Mouse (Mus musculus) liver, embryonic 11.5 days (tissue): ENCODE data around the gene Hist1h2bl. TPM values are rescaled to one million over a fixed set of nuclear protein-coding genes. Genes with fewer than 3 reads are reported as not detected.
"Not testable (repeated sequence)": the region's sequence is repeated elsewhere in the genome, so short reads cannot be mapped to it uniquely, and the experiment has no call there.

ENCODE experiments used
- ATAC-seq: fragments of 200-750 bp; cut with Nextera tagmentation; replicated peaks from 2 replicates; pipeline ENCODE4 v1.8.0; 2017; ENCODE audit warnings: moderate number of reproducible peaks, mild to moderate bottlenecking, moderate TSS enrichment, moderate library complexity; ENCODE audit not compliant: low FRiP score
- DNase-seq: peaks from one replicate; pipeline ENCODE4 v3.0.0-alpha.2; 2017; ENCODE audit warnings: low spot score
- H3K27ac ChIP-seq: fragments of 300-500 bp; sonication (generic); 2 replicates; pipeline ENCODE4 v1.5.1; 2014; ENCODE audit warnings: mild to moderate bottlenecking, low read depth, low read length, control low read depth
- H3K27me3 ChIP-seq: fragments of 300-500 bp; sonication (generic); replicated peaks from 2 replicates; pipeline ENCODE4 v1.6.1; 2014; ENCODE audit warnings: low read length, mixed read lengths; ENCODE audit not compliant: control insufficient read depth, insufficient read depth
- H3K36me3 ChIP-seq: fragments of 300-500 bp; sonication (generic); 2 replicates; pipeline ENCODE4 v1.6.1; 2014; ENCODE audit warnings: mild to moderate bottlenecking, low read length, moderate library complexity, mixed read lengths; ENCODE audit not compliant: control insufficient read depth, insufficient read depth
- H3K4me1 ChIP-seq: fragments of 300-500 bp; sonication (generic); replicated peaks from 2 replicates; pipeline ENCODE4 v1.6.1; 2014; ENCODE audit warnings: low read length, mixed read lengths; ENCODE audit not compliant: control insufficient read depth, insufficient read depth
- H3K4me2 ChIP-seq: fragments of 300-500 bp; sonication (generic); 2 replicates; pipeline ENCODE4 v1.6.1; 2014; ENCODE audit warnings: mild to moderate bottlenecking, control low read depth, moderate library complexity
- H3K4me3 ChIP-seq: fragments of 300-500 bp; sonication (generic); 2 replicates; pipeline ENCODE4 v1.5.1; 2014; ENCODE audit warnings: low read depth, low read length, control low read depth
- H3K9ac ChIP-seq: fragments of 300-500 bp; sonication (generic); 2 replicates; pipeline ENCODE4 v1.6.1; 2014; ENCODE audit warnings: low read depth, low read length, control low read depth
- H3K9me3 ChIP-seq: fragments of 300-500 bp; sonication (generic); 2 replicates; pipeline ENCODE4 v1.6.1; 2016; ENCODE audit warnings: low read length, inconsistent platforms, mixed read lengths; ENCODE audit not compliant: control insufficient read depth
- WGBS: fragments of 180-500 bp; shearing (Covaris S2); extraction: QIAGEN DNeasy Blood & Tissue Kit; methylation state at CpG from one replicate; pipeline ENCODE4 v1.1.7; 2014; 5-methylcytosine and 5-hydroxymethylcytosine counted together
- polyA plus RNA-seq: library from polyadenylated mRNA; unstranded; fragments of >200 nt; fragmentation: Nextera tagmentation; extraction: Ambion mirVana; gene quantifications from 2 replicates; pipeline ENCODE4 v1.2.1, GENCODE M21; 2014

Hist1h2bl gene
- polyA plus RNA-seq, 1 experiment from 2014 or later: 1.1 TPM

DNA sequence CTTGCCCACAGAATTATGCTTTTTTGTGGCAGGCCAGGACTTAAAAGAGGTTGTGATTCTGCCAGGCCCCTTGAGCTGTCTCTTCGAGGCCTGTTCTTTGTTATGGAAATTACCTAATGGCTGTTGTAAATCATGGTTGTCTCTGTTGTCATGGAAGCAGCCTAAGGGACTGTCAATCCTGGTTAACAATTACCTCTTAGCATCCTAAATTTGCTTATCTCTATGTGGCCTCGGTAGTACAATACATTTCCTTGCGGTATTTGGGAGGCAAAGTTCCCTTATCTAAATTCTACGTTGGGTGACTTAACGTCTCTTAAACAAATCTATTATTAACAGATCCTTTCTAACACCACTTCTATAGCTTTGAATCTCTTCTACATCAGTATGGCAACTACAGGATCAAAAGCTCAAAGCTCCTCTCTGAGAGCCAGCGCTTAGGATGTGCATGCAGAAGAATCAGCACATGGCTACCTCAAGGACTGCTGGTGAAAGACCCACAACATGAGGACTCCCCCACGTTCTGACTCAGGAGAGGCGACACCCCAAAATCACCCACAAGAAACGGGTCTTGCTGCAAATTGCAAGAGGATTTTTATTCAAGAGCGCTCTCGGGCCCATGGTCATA lies 12.1 kb upstream of the Hist1h2bl start:
- 36% methylated on average over 11 of the region's 11 CpGs for WGBS
- ATAC-seq: no peak
- H3K4me2 ChIP-seq: no peak overlapping the region

DNA sequence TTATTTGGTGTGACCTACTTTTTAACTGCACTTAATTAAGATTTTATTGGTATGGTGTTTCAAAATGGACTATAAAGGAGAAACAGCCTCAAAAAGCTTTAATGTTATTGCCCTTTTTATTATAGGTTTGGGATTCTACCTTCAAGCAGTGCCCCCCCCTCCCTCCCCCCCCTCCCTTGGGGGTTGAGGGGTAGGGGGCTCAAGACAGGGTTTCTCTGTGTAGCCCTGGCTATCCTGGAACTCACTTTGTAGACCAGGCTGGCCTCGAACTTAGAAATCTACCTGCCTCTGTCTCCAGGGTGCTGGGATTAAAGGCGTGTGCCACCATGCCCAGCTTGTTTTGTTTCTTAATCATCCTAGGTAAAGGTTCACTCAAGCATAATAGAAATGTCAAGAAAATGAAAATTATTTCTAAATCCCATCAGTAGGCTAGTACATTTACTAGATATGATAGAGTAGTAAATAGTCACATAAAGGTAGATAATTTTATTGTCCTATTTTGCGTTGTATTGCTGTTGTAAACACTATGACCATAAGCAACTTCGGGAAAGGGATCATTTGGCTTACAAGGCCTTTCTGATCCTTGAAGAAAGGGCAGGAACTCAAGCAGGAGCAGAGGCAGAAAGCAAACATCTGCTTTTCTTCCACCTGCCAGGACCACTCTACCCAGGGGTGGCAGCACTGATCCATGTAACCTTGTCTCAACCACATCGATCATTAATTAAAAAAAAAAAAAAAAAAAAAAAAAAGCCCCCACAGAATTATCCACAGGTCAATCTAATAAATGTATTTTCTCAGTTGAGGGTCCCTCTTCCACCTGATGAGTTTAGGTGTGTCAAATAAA lies 7.3 kb upstream of the Hist1h2bl start:
- no peaks in the 10 kb centered on the region for H3K36me3 ChIP-seq
- ATAC-seq (no peak), DNase-seq (peak; percentile 37)
- H3K4me1 ChIP-seq: peaks cover 12% of the 10 kb centered on the region
- no peaks in the 10 kb centered on the region for H3K27me3 ChIP-seq
- H3K9ac ChIP-seq: peak overlapping the region; percentile 57
- no peaks in the 10 kb centered on the region for H3K9me3 ChIP-seq
- no peak overlapping the region for H3K4me3 ChIP-seq
- peak overlapping the region; percentile 95 for H3K27ac ChIP-seq
- H3K4me2 ChIP-seq: peak overlapping the region; percentile 59
- 45% methylated on average over 5 of the region's 5 CpGs for WGBS

More for the DNA sequence above, 12.1 kb upstream of the Hist1h2bl start:
- Histone ChIP-seq H3K9ac (no peak overlapping the region), H3K4me1 (no peaks in the 10 kb centered on the region), H3K36me3 (no peaks in the 10 kb centered on the region), H3K27ac (no peak overlapping the region), H3K9me3 (no peaks in the 10 kb centered on the region), H3K4me3 (no peak overlapping the region), H3K27me3 (no peaks in the 10 kb centered on the region)
- DNase-seq: no peak

DNA sequence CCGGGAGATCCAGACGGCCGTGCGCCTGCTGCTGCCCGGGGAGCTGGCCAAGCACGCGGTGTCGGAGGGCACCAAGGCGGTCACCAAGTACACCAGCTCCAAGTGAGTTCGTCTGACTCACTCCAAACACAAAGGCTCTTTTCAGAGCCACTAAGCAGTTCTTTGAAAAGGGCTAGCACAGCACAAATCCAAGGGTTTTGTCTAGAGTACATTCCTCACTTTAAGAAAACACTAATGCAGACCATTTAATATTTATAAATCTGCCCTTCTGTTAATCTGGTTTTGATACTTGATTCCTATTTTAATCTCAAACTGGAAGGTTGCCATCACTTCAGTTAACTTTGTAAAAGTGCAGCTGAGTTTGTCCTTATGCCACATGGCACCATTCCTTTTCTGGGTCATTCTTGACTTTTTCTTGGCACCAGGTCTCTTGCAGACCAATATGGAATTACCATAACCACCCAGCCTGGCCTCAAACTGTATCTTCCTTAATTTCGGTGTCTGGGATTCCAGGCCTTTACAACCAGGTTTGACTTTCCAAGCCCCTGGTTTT lies 6.5 kb upstream of the Hist1h2bl start:
- peak overlapping the region; percentile 95 for H3K27ac ChIP-seq
- H3K27me3 ChIP-seq: no peaks in the 10 kb centered on the region
- ATAC-seq (peak; percentile 15; the same call in 1 of the 2 replicates), DNase-seq (peak; percentile 37)
- H3K4me2 ChIP-seq: peak overlapping the region; percentile 59
- H3K9ac ChIP-seq: peak overlapping the region; percentile 65
- H3K4me3 ChIP-seq: peak overlapping the region; percentile 28
- peaks cover 13% of the 10 kb centered on the region for H3K4me1 ChIP-seq
- no peaks in the 10 kb centered on the region for H3K9me3 ChIP-seq
- H3K36me3 ChIP-seq: no peaks in the 10 kb centered on the region
- WGBS: 4% methylated on average over 11 of the region's 11 CpGs

DNA sequence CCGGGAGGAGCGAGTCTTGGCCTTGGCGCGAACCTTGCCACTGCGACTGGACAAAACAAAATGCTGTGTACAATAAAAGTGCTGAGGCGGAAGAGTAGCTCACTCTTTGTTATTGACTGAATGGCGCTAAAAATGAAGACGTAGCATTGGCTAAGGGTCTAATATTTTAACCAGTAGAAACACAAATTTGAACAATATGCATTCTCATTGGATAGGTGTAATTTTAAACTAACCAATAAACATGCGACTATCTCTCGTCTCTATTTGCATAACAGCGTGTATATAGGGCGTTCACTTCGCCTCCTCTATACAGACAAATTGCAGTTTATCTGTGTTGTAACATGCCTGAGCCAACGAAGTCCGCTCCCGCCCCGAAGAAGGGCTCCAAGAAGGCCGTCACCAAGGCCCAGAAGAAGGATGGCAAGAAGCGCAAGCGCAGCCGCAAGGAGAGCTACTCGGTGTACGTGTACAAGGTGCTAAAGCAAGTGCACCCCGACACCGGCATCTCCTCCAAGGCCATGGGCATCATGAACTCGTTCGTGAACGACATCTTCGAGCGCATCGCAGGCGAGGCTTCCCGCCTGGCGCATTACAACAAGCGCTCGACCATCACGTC lies 5.9 kb upstream of the Hist1h2bl start, which contains the start of gene Hist1h2bm:
Hist1h2bm (plus strand) TSS at position 288 of the 616 bp plus-strand sequence.
- peak within 1 kb of the TSS; percentile 96 for H3K27ac ChIP-seq
- WGBS: under 1% methylated on average over 32 of the region's 37 CpGs
- H3K9ac ChIP-seq: peak within 1 kb of the TSS; percentile 79

DNA sequence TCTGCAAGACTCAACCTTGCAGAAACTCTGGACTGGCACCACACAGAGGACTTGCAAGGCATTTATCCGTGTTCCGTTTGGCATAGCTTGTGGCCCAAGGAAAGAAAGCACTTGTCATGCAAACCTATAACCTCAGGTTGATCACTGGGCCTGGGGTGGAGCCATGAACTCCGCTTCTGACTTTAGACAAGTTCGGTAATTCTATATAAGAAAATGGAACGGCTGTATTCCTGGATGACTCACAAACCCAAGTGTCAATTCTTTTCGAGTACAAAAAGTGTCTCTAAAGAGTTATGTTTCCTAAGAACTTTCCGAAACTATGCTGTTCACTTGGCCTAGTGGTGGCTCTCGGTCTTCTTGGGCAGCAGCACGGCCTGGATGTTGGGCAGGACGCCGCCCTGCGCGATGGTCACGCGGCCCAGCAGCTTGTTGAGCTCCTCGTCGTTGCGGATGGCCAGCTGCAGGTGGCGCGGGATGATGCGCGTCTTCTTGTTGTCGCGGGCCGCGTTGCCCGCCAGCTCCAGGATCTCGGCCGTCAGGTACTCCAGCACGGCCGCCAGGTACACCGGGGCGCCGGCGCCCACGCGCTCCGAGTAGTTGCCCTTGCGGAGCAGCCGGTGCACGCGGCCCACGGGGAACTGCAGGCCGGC lies 5.3 kb upstream of the Hist1h2bl start:
- Histone ChIP-seq H3K9ac (peak overlapping the region; percentile 79), H3K27ac (peak overlapping the region; percentile 96), H3K4me1 (peaks cover 13% of the 10 kb centered on the region), H3K4me3 (peak overlapping the region; percentile 45), H3K4me2 (peak overlapping the region; percentile 84)
- not testable (repeated sequence) for H3K36me3 ChIP-seq, H3K27me3 ChIP-seq, H3K9me3 ChIP-seq
- 4% methylated on average over 16 of the region's 44 CpGs for WGBS
- ATAC-seq: 0 out of 2 replicates have a peak, but pooled peaks have one; percentile 0
- DNase-seq: peak; percentile 59

More for the DNA sequence above, 5.9 kb upstream of the Hist1h2bl start, which contains the start of gene Hist1h2bm:
- Histone ChIP-seq H3K4me2 (peak within 1 kb of the TSS; percentile 84), H3K4me3 (peak within 1 kb of the TSS; percentile 45), H3K4me1 (peaks cover 13% of the 10 kb centered on the region)
- DNase-seq (peak; percentile 75), ATAC-seq (peak; percentile 91)
- not testable (repeated sequence) for H3K27me3 ChIP-seq, H3K36me3 ChIP-seq, H3K9me3 ChIP-seq

DNA sequence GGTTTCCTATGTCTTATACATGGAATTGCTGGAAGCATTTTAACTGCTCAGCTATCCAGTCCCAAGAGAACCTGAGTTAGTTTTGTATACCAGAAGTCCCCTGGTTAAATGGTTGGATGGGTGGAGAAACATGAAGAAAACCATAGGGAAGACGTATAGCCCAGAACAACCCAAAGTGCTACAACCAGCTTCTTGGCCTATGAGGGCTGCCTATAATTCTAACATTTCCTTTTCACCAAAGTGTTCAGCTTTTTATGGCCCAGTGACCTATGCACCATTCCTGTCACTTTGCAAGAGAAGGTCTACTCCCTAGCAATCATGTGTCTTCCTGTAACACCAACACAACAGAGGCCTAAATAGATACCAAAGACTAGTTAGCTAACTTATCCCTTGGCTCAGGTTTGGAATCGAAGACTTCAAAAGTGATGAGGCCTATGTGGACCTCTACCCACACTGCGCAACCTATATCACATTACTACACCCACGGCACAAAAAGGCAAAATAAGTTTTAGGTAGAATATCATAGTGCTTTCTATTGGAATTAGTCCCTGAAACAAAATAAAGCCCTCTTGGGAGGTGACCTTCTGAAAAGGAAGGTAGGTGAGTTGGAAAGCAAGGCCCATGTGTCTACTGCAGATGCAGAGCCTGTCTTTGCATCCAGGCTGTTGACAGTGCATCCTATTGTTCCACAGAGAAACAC lies 2.6 kb upstream of the Hist1h2bl start:
- Histone ChIP-seq H3K4me3 (peak overlapping the region; percentile 54), H3K9ac (peak overlapping the region; percentile 71), H3K27me3 (no peaks in the 10 kb centered on the region), H3K4me1 (peaks cover 15% of the 10 kb centered on the region), H3K27ac (peak overlapping the region; percentile 92), H3K36me3 (no peaks in the 10 kb centered on the region), H3K9me3 (no peaks in the 10 kb centered on the region), H3K4me2 (peak overlapping the region; percentile 83)
- DNase-seq (peak; percentile 60), ATAC-seq (no peak)
- WGBS: 54% methylated on average over 4 of the region's 4 CpGs

DNA sequence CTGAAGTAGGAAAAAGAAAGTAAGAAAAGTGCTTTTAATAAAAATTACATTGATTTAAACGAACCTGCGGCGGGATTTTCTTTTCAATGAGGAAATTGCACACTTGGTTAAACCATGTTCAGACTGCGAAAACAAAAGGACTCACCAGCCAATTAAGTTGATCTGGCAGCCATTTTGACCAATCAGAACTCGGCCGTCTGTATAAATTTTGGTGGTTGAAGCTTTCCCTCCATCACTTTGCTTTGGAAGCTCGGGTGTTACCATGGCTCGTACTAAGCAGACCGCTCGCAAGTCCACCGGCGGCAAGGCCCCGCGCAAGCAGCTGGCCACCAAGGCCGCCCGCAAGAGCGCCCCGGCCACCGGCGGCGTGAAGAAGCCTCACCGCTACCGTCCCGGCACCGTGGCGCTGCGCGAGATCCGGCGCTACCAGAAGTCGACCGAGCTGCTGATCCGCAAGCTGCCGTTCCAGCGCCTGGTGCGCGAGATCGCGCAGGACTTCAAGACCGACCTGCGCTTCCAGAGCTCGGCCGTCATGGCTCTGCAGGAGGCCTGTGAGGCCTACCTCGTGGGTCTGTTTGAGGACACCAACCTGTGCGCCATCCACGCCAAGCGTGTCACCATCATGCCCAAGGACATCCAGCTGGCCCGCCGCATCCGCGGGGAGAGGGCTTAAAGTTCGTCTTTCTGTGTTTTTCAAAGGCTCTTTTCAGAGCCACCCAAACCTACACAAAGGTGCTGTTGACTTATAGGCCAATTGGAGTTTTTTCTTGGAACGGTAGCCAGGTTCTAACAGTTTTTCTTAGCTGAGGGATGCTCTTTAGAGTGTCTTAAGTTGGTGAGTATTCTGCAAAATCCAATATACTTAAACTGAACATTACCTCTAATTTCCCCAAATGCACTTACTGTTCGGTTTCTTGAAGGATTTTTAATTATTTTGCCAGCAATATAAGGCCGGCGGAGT lies 1.7 kb upstream of the Hist1h2bl start, which contains the start of gene Hist1h3h:
Hist1h3h (plus strand) TSS at position 263 of the 961 bp plus-strand sequence.
- DNase-seq (peak; percentile 83), ATAC-seq (peak; percentile 31)
- Histone ChIP-seq H3K4me3 (peak within 1 kb of the TSS; percentile 54), H3K27ac (peak within 1 kb of the TSS; percentile 97), H3K4me1 (peaks cover 15% of the 10 kb centered on the region), H3K4me2 (peak within 1 kb of the TSS; percentile 83), H3K9ac (peak within 1 kb of the TSS; percentile 73)
- not testable (repeated sequence) for H3K36me3 ChIP-seq, H3K27me3 ChIP-seq, H3K9me3 ChIP-seq
- WGBS: 1% methylated on average over 26 of the region's 56 CpGs
